Mouse (Mus musculus): ENCODE measurements around the gene Akap2.
A peak's percentile ranks its signal among the peaks of the same experiment; 100 is the strongest.

The Akap2 gene

GRCm38 (mm10) chr4:57797548-57798285 is 80.3 kb downstream of the Akap2 start:
- DNase-seq (ENCODE audit: low spot score in 2 of 2), result no peak

GRCm38 (mm10) chr4:57798286-57799018 is 81.0 kb downstream of the Akap2 start:
- no peak for DNase-seq (ENCODE audit: low spot score in 2 of 2)

- no peak for DNase-seq (ENCODE audit: low spot score in 2 of 2)
Observed at GRCm38 (mm10) chr4:57799297-57799696, 81.8 kb downstream of the Akap2 start.

GRCm38 (mm10) chr4:57801239-57801638 is 83.8 kb downstream of the Akap2 start:
- DNase-seq (ENCODE audit: low spot score in 2 of 2), result no peak

GRCm38 (mm10) chr4:57801986-57802385 is 84.5 kb downstream of the Akap2 start:
- DNase-seq (ENCODE audit: low spot score in 2 of 2), result no peak

DNA sequence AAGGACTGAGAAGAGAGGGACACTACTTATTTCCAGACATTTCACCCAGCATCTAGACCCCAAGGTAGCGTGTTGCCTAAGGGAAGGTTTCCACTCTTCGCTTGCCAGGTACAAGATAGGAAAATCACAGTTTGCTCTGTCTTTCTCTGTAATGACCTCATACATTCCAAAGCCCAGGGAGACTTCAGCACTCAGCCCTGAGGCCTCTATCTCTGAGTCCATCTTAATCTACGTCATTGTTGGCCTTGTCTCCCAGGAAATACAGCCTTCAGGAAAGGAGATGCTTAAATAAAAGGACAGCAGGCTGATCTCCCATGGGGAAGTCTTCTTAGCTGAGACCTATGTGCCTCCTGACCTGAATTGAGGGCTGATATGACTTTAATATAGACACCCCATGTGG is 85.0 kb downstream of the Akap2 start:
- no peak for DNase-seq (ENCODE audit: low spot score in 2 of 2)

- no peak for DNase-seq (ENCODE audit: low spot score in 2 of 2)
Observed at GRCm38 (mm10) chr4:57804902-57805301, 87.4 kb downstream of the Akap2 start.

DNA sequence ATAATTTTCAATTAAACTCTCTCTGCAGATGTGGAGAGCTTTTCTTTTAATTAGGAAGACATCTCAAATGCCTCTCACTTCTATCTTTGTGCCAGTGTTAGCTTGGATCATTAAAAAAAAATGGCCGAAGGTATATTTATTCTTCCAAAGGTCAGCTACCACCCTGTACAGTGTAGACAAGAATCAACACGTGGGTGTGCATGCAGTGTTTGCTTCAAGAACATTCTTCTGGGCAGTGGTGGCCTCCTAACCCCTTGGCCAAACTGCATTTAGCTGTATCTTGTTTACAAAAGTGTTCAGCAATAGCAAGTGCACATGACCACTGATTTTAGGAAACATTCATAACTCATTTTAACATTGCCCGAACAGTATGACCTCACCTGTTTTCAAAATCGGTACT is 92.0 kb downstream of the Akap2 start:
- DNase-seq (ENCODE audit: low spot score in 2 of 2), result no peak

- DNase-seq (ENCODE audit: low spot score in 2 of 2), result peak; percentile 54 to 56
Observed at GRCm38 (mm10) chr4:57812075-57812474, 94.6 kb downstream of the Akap2 start.

DNA sequence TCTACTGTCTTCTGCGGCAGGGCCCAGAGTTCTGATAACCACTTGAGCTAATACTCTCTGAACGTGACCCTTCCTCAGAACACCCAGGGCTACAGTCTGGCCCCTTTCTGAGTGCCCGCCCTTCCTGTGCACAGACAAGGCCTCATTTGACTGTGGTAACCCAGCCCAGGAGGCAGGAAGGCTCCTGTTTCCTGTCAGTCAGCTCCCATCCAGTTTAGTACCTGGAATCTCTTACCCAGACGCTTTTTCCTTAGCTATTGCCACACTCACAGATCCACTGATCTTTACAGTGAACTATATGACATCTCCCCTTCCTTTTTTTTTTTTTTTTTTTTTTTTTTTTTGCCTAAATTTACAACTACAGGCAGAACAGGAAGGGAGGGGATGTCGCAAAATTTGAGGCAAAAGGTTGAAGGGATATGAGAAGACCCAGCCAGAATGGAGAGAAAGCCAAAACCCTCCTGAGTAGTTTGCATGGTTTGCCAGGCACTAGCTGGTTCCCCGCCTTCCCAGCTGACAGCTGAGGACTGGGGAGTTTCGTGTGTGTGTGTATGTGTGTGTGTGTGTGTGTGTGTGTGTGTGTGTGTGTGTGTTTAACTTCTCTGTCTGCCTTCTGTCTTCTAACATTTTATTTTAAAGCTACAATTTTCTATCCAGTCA is 95.6 kb downstream of the Akap2 start:
- peak; percentile 42 to 49 for DNase-seq (ENCODE audit: low spot score in 2 of 2)

GRCm38 (mm10) chr4:57813576-57813945 is 96.1 kb downstream of the Akap2 start:
- DNase-seq (ENCODE audit: low spot score in 2 of 2), result peak; percentile 71 to 76

- DNase-seq (ENCODE audit: low spot score in 2 of 2), result no peak
Observed at GRCm38 (mm10) chr4:57815355-57815754, 97.9 kb downstream of the Akap2 start.

DNA sequence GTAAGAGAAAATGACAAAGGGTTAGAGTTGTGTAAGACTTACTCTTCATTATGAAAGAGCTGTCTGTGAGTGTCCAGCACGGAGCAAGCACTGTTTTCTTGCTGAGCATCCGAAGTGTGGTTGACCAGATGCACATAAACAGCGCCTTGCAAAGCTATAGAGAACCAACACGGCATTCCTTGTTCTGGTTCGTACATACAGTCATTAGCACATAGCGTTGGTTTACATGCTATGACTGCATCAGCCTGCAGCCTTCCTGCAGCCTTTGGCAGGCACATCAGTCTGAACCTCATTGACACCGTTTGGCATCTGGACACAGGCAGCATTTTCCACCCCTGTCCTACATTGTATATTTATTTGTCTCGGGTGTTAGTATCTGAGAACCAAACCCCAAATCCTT is 98.7 kb downstream of the Akap2 start:
- DNase-seq (ENCODE audit: low spot score in 2 of 2), result no peak

DNA sequence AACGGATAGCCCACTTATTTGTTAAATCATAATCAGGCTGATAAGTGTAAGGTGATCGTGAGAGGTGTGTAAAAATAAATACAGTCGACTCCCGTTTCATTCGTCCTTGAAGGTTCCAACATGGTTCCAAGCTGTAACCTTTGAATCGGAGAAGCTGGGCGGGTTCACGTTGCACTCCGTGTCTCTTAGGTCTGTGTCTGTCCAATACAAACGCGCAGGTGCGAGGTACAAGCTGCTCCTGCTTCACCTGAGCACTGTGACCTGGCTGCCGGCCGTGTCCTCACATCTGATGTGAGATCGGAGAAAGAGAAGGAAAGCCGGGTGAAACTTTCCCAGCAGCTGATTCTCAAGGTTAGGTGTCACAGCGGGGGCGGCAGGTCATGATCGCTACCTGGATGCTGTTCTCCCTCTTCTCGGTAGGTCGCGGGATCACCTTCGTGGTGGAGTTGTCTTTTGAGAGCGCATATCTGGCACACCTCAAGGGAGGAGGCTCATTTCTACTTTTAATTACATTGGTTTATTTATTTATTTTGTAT is 103.5 kb downstream of the Akap2 start:
- DNase-seq (ENCODE audit: low spot score in 2 of 2), result no peak

- DNase-seq (ENCODE audit: low spot score in 2 of 2), result no peak
Observed at GRCm38 (mm10) chr4:57821556-57822356, 104.3 kb downstream of the Akap2 start.

- DNase-seq (ENCODE audit: low spot score in 2 of 2), result peak; percentile 37 to 59
Observed at GRCm38 (mm10) chr4:57822641-57823040, 105.2 kb downstream of the Akap2 start.

- DNase-seq (ENCODE audit: low spot score in 2 of 2), result no peak
Observed at GRCm38 (mm10) chr4:57824626-57825240, 107.3 kb downstream of the Akap2 start.

DNA sequence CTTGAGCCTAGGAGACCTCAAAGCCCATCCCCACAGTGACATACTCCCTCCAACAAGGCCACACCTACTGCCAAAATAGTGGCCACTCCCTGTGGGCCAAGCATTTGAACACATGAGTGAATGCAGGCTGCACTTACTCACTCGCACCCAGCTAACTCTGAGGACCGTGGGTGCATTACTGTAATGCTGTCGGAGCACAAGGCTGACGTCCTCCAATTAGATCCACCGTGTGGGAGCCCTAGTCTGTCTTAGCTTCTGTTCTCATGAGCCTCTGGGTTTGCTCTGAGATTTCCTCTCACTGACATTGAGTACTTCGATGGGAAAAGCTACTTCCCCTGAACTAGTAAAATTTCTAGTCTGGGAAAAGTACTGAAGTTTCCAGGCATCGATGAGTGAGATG is 108.8 kb downstream of the Akap2 start:
- no peak for DNase-seq (ENCODE audit: low spot score in 2 of 2)

GRCm38 (mm10) chr4:57829131-57829530 is 111.7 kb downstream of the Akap2 start:
- DNase-seq (ENCODE audit: low spot score in 2 of 2), result no peak

DNA sequence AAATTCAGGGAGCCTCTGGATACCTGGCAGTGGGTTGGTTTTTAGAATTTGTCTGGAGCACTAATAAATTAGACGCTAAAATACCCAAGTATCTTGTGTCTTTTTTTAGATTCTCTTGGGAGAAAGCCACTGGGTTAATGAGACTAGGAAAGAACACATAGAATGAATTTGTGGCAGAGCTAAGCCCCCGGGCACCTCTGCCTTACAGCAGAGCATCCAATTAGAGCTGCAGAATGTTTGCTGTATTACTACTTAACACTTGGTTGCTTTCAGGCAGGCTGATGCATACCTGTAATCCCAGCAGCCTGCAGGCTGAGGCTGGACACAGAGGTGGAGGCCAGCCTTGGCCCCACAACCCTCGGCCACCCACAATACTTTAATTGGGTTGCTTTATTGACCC is 112.3 kb downstream of the Akap2 start:
- no peak for DNase-seq (ENCODE audit: low spot score in 2 of 2)

DNA sequence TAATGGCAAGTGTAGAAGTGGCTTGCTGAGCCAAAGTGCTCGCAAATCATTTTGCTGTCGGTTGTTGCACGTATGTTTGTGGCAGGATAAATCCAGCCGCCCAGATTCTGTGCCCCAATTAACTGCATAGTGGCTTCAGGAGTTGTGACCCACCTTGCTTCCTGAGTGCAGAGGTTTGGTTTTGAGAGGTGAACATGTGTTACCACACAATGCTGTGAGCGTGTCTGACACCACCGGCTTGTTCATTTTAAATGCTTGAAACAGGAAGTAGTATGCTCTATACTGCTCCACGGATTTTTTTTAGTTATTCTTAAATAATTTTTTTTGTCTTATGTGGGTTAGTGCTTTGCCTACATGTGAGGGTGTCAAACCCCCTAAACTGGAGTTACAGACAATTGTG is 114.9 kb downstream of the Akap2 start:
- DNase-seq (ENCODE audit: low spot score in 2 of 2), result peak; percentile 39 to 41

Data from thymus, postnatal 10 days (tissue).